In genomic region chr8:94996899-94997856, GRCm38 (mm10) we compare ENCODE assay signal across 8 mouse cellular contexts. TPM values are rescaled to one million over a fixed set of nuclear protein-coding genes. Genes with fewer than 3 reads are reported as not detected.
DNase-seq lines count a peak whose midpoint lies in the region; ATAC-seq and TF ChIP-seq lines count a peak whose summit lies in the region.

No protein-coding gene starts in this region.

- peaks cover 74% of the 10 kb centered on the region for H3K4me1 ChIP-seq in forebrain, embryonic 12.5 days

- H3K27ac ChIP-seq in gastrocnemius, adult 2 months, result peak overlapping the region; percentile 92
- peak overlapping the region; percentile 98 for H3K27ac ChIP-seq in forebrain, embryonic 12.5 days

- no peak for ATAC-seq in forebrain, embryonic 12.5 days (ENCODE audit: low FRiP score)

- no peaks in the 10 kb centered on the region for H3K9me3 ChIP-seq in forebrain, embryonic 12.5 days

- peaks cover 8% of the 10 kb centered on the region for H3K36me3 ChIP-seq in forebrain, embryonic 12.5 days (replicated peaks)

- no peak for DNase-seq in gastrocnemius, adult 2 months
- no peak for DNase-seq in gastrocnemius, postnatal 25 days
- peak; percentile 17 for DNase-seq in 3T3-L1 (ENCODE audit: low read depth, low spot score)
- peak; percentile 86 to 92 for DNase-seq in kidney, postnatal 25 days
- no peak for DNase-seq in ovary, adult 18-20 months (ENCODE audit: low spot score)
- no peak for DNase-seq in cerebellum, adult 9-10 months
- DNase-seq in spleen, postnatal 36 days (ENCODE audit: low spot score in 2 of 2), result no peak

- H3K4me3 ChIP-seq in gastrocnemius, adult 2 months, result peak overlapping the region; percentile 62
- peak overlapping the region; percentile 61 for H3K4me3 ChIP-seq in forebrain, embryonic 12.5 days (replicated peaks)

- H3K4me2 ChIP-seq in forebrain, embryonic 12.5 days, result peak overlapping the region; percentile 92

- no peaks in the 10 kb centered on the region for H3K27me3 ChIP-seq in forebrain, embryonic 12.5 days

- H3K9ac ChIP-seq in forebrain, embryonic 12.5 days, result peak overlapping the region; percentile 96

- WGBS in forebrain, embryonic 12.5 days, result 55% methylated on average over 6 of the region's 6 CpGs

- TF ChIP-seq CTCF in gastrocnemius, adult 2 months (IDR thresholded peaks at IDR 0.05), result no peak

- intact Hi-C loops in gastrocnemius, adult 2 months (cut with DNase I), result no loop called here

RNA-seq across cellular contexts. Expression of gene Adgrg3, which starts 20.3 kb away (rescaled TPM):
- under 1 TPM; 0.28 to 0.43 TPM for total RNA-seq in gastrocnemius, adult 2 months (2021)
- total RNA-seq in gastrocnemius, postnatal 25 days (2021), result under 1 TPM; 0.41 to 0.86 TPM
- polyA plus RNA-seq in forebrain, embryonic 12.5 days (2016; fragmentation: Nextera tagmentation; extraction: Ambion mirVana), result 1.7 and 2.4 TPM in 2 replicates

RNA-seq across cellular contexts. Expression of gene Adgrg1, which starts 22.6 kb away (rescaled TPM):
- total RNA-seq in gastrocnemius, adult 2 months (2021), result 10 to 100 TPM; 20.7 to 27.4 TPM
- total RNA-seq in gastrocnemius, postnatal 25 days (2021), result 10 to 100 TPM; 16.7 to 22.6 TPM
- 180 and 222 TPM in 2 replicates for polyA plus RNA-seq in forebrain, embryonic 12.5 days (2016; fragmentation: Nextera tagmentation; extraction: Ambion mirVana)

RNA-seq across cellular contexts. Expression of gene Drc7, which starts 57.7 kb away (rescaled TPM):
- total RNA-seq in gastrocnemius, adult 2 months (2021), result not detected
- not detected for total RNA-seq in gastrocnemius, postnatal 25 days (2021)
- 0.26 and 0.38 TPM in 2 replicates for polyA plus RNA-seq in forebrain, embryonic 12.5 days (2016; fragmentation: Nextera tagmentation; extraction: Ambion mirVana)

Comparison
In these comparisons a context has a peak if more than half of its experiments do, and no peak if none do; other contexts are left out.
1. DNase-seq: peak in 3T3-L1 (single experiment) and kidney, postnatal 25 days (2 of 2); none in gastrocnemius, adult 2 months (single experiment), gastrocnemius, postnatal 25 days (single experiment), ovary, adult 18-20 months (single experiment), cerebellum, adult 9-10 months (single experiment) and spleen, postnatal 36 days (0 of 2).